Mouse (Mus musculus): ENCODE measurements around the gene Tmem108. TPM values are rescaled to one million over a fixed set of nuclear protein-coding genes. Genes with fewer than 3 reads are reported as not detected.

The Tmem108 gene
- polyA plus RNA-seq, 1 experiment, result not detected

DNA sequence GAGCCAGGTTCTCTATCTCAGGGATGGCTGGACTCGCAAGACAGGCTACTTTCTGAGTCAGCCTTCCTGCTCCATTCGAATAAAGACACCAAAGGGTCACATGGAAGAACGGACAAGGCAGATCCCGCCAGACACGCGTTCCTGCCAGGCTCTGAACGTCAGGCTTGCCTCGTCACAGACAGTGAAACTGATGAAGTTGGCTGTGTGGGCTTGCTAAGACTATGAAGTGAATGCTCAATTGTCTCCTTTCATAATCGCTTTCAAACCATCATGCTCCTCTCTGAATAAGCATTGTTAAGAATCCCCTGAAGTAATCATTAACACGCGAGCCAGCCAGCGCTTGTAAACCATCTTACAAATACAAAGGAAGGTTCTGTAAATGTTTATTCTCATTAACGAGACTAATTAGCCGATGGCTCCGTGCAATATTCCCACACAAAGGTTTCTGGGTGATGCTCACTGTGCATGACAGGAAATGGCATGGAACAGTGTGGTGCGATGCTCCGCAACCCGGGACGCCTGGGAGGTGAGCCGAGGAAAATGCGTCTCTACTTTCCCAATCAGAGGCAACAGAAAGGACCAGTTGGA, 210.9 kb downstream of the Tmem108 start:
- no peaks in the 10 kb centered on the region for H3K4me1 ChIP-seq (ENCODE audit: control insufficient read depth, insufficient read depth, insufficient read length, low read length)
- H3K27ac ChIP-seq (replicated peaks; ENCODE audit: low read depth, low read length), result no peak overlapping the region
- H3K4me3 ChIP-seq (ENCODE audit: insufficient read depth, low read depth, low read length), result no peak overlapping the region

- no peak overlapping the region for H3K27ac ChIP-seq (replicated peaks; ENCODE audit: low read depth, low read length)
- no peaks in the 10 kb centered on the region for H3K4me1 ChIP-seq (ENCODE audit: control insufficient read depth, insufficient read depth, insufficient read length, low read length)
- no peak overlapping the region for H3K4me3 ChIP-seq (ENCODE audit: insufficient read depth, low read depth, low read length)
Observed at GRCm38 (mm10) chr9:103549178-103549577, 212.5 kb downstream of the Tmem108 start.

GRCm38 (mm10) chr9:103548606-103549005, 213.0 kb downstream of the Tmem108 start:
- no peak overlapping the region for H3K27ac ChIP-seq (replicated peaks; ENCODE audit: low read depth, low read length)

DNA sequence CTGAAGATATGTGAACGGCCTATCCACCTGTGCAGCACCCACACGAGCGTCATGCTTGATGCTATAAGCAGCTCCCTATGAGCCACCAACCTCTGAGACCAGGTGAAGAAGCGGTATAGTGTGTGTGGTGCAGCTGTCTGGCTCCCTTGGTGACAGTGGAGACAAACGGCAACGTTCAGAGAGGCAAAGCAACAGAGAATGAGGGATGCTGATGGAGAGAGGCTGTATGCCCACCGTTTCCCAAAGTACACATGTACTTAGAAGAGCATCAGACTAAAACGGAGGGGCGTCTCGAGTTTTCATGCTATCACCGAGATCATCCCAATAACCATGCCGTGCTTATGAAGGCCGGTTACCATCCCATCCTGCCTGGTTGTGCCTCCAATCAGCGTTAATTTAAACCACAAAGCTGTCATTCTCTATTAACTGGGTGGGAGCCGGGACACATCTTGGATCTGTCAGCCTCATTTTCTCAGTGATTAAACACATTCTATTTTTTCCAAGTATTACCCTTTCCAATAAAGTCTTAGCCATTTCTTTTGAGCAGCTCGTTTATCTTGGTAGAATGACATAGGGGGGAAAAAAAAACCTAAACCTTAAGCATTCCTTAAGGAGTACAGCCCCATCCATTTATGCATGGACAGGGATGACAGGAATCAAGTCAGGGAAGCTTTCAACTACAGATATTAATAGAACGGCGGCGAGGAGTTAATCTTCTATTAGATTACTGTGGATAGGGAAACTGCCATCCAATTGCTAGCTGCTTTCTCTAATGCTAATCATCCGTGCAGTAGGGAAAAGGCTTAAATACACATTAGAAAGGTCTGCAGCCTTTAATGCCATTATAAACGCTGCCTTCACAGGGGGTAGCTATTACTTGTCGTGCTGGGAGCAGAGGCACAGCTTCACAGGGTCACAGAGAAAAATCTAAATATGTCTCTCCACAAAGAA, 214.7 kb downstream of the Tmem108 start:
- Histone ChIP-seq H3K4me1 (ENCODE audit: control insufficient read depth, insufficient read depth, insufficient read length, low read length) (no peaks in the 10 kb centered on the region), H3K4me3 (ENCODE audit: insufficient read depth, low read depth, low read length) (no peak overlapping the region), H3K27ac (replicated peaks; ENCODE audit: low read depth, low read length) (no peak overlapping the region)

More at GRCm38 (mm10) chr9:103548606-103549005, 213.0 kb downstream of the Tmem108 start:
- H3K4me1 ChIP-seq (ENCODE audit: control insufficient read depth, insufficient read depth, insufficient read length, low read length), result no peaks in the 10 kb centered on the region
- no peak overlapping the region for H3K4me3 ChIP-seq (ENCODE audit: insufficient read depth, low read depth, low read length)

- H3K4me3 ChIP-seq (ENCODE audit: insufficient read depth, low read depth, low read length), result no peak overlapping the region
- no peaks in the 10 kb centered on the region for H3K4me1 ChIP-seq (ENCODE audit: control insufficient read depth, insufficient read depth, insufficient read length, low read length)
- no peak overlapping the region for H3K27ac ChIP-seq (replicated peaks; ENCODE audit: low read depth, low read length)
Observed at GRCm38 (mm10) chr9:103545729-103546128, 215.9 kb downstream of the Tmem108 start.

- H3K4me3 ChIP-seq (ENCODE audit: insufficient read depth, low read depth, low read length), result no peak overlapping the region
- no peak overlapping the region for H3K27ac ChIP-seq (replicated peaks; ENCODE audit: low read depth, low read length)
Observed at GRCm38 (mm10) chr9:103545271-103545670, 216.4 kb downstream of the Tmem108 start.

DNA sequence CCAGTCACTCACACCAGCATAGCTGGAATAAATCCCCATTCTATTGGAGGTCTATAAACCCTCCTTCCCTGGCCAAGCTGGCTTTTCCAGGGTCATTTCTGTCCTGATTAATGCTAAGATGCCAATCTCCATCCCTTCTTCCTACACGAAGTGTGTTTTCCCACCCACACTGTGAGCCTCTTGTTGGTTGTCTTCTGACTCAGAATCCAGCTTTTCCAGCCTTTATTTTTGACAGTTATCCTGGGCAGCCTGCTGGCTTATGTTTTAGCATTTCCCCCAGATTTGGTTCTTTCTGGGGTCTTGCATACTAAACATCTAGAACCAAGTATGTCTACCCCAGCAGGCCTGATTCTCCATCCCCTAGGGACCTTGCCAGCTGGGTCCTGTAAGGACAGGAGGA, 217.0 kb downstream of the Tmem108 start:
- Histone ChIP-seq H3K4me1 (ENCODE audit: control insufficient read depth, insufficient read depth, insufficient read length, low read length) (no peaks in the 10 kb centered on the region), H3K4me3 (ENCODE audit: insufficient read depth, low read depth, low read length) (no peak overlapping the region), H3K27ac (replicated peaks; ENCODE audit: low read depth, low read length) (no peak overlapping the region)

More at GRCm38 (mm10) chr9:103545271-103545670, 216.4 kb downstream of the Tmem108 start:
- H3K4me1 ChIP-seq (ENCODE audit: control insufficient read depth, insufficient read depth, insufficient read length, low read length), result no peaks in the 10 kb centered on the region

DNA sequence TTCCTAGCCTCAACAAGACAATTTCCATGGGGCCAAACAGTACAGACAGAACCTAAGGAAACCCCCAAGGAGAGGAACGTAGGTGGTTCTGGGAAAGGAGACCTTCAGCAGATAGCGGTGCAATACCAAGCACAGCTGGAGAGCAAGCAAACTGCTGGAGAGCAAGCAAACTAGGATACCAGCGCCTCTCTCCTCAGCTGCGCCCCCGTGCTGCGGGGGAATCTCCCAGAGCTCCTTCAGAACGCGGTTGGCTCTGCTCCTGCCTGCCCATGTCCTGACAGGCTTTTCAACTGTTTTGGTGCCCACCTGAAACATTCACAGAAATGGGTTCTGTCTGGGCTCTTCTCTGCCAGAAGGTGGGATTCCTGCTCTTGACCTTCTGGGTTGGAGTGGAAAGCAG, 221.1 kb downstream of the Tmem108 start:
- Histone ChIP-seq H3K27ac (replicated peaks; ENCODE audit: low read depth, low read length) (no peak overlapping the region), H3K4me1 (ENCODE audit: control insufficient read depth, insufficient read depth, insufficient read length, low read length) (no peaks in the 10 kb centered on the region), H3K4me3 (ENCODE audit: insufficient read depth, low read depth, low read length) (no peak overlapping the region)

- Histone ChIP-seq H3K4me3 (ENCODE audit: insufficient read depth, low read depth, low read length) (no peak overlapping the region), H3K27ac (replicated peaks; ENCODE audit: low read depth, low read length) (no peak overlapping the region), H3K4me1 (ENCODE audit: control insufficient read depth, insufficient read depth, insufficient read length, low read length) (no peaks in the 10 kb centered on the region)
Observed at GRCm38 (mm10) chr9:103538047-103538816, 223.4 kb downstream of the Tmem108 start.

- no peak overlapping the region for H3K27ac ChIP-seq (replicated peaks; ENCODE audit: low read depth, low read length)
- no peaks in the 10 kb centered on the region for H3K4me1 ChIP-seq (ENCODE audit: control insufficient read depth, insufficient read depth, insufficient read length, low read length)
- H3K4me3 ChIP-seq (ENCODE audit: insufficient read depth, low read depth, low read length), result no peak overlapping the region
Observed at GRCm38 (mm10) chr9:103536059-103536634, 225.5 kb downstream of the Tmem108 start.

GRCm38 (mm10) chr9:103525041-103525537, 236.5 kb downstream of the Tmem108 start:
- Histone ChIP-seq H3K27ac (replicated peaks; ENCODE audit: low read depth, low read length) (no peak overlapping the region), H3K4me3 (ENCODE audit: insufficient read depth, low read depth, low read length) (no peak overlapping the region), H3K4me1 (ENCODE audit: control insufficient read depth, insufficient read depth, insufficient read length, low read length) (no peaks in the 10 kb centered on the region)

DNA sequence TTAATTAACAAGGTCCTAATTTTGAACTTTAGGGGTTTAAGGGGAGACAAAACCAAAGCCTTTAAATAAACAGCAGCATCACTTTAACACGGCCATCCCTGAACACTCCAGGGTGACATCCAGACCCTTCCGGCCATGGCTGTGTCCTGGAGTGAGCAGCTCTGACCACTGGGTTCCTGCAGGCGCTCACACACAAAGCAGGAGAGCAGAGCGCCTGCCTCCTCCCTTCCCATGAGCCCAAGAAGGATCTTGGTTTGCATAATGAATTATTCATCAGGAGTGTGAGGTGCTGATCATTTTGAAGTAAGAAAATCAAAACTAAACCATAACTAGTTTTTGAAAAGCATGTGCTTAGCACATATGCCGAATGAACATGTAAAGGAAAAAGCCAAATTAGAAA, 237.0 kb downstream of the Tmem108 start:
- Histone ChIP-seq H3K4me1 (ENCODE audit: control insufficient read depth, insufficient read depth, insufficient read length, low read length) (no peaks in the 10 kb centered on the region), H3K4me3 (ENCODE audit: insufficient read depth, low read depth, low read length) (no peak overlapping the region), H3K27ac (replicated peaks; ENCODE audit: low read depth, low read length) (no peak overlapping the region)

GRCm38 (mm10) chr9:103523742-103524403, 237.8 kb downstream of the Tmem108 start:
- H3K4me1 ChIP-seq (ENCODE audit: control insufficient read depth, insufficient read depth, insufficient read length, low read length), result no peaks in the 10 kb centered on the region
- H3K4me3 ChIP-seq (ENCODE audit: insufficient read depth, low read depth, low read length), result no peak overlapping the region

DNA sequence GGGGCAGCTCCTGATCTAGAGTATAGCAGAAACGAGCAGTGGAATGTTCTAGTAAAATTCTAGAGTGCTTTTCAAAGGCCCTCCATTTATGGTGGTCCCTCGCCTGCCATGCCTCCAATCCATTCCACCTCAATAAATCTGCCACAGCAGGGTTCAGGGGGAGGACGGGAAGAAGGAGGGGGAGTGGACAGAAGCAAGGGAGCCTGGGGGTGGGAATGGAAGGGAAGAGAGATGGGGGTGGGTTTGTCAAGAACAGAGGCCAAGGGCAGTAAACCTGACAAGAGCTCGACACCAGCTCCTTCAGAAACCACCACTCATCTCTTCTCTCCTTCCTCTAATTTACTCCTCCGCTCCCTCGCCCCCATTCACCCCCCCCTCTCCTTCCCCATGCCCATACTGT, 238.6 kb downstream of the Tmem108 start:
- no peak overlapping the region for H3K27ac ChIP-seq (replicated peaks; ENCODE audit: low read depth, low read length)
- no peak overlapping the region for H3K4me3 ChIP-seq (ENCODE audit: insufficient read depth, low read depth, low read length)
- no peaks in the 10 kb centered on the region for H3K4me1 ChIP-seq (ENCODE audit: control insufficient read depth, insufficient read depth, insufficient read length, low read length)

More at GRCm38 (mm10) chr9:103523742-103524403, 237.8 kb downstream of the Tmem108 start:
- no peak overlapping the region for H3K27ac ChIP-seq (replicated peaks; ENCODE audit: low read depth, low read length)
